Mouse (Mus musculus) limb, embryonic 12.5 days (tissue): ENCODE results near the gene Slc22a18. TPM values are rescaled to one million over a fixed set of nuclear protein-coding genes. Genes with fewer than 3 reads are reported as not detected.

Source experiments
- ATAC-seq: fragments of 200-750 bp; cut with Nextera tagmentation; 2 replicates; pipeline ENCODE4 v1.8.0; 2017; ENCODE audit warnings: low read depth, moderate TSS enrichment; ENCODE audit not compliant: insufficient number of reproducible peaks, insufficient read depth, low FRiP score, low TSS enrichment
- H3K27ac ChIP-seq: fragments of 300-500 bp; sonication (generic); 2 replicates; pipeline ENCODE4 v1.5.1; 2016; ENCODE audit warnings: mild to moderate bottlenecking, moderate library complexity
- H3K27me3 ChIP-seq: fragments of 300-500 bp; sonication (generic); 2 replicates; pipeline ENCODE4 v1.6.1; 2016; ENCODE audit warnings: mild to moderate bottlenecking, moderate library complexity
- H3K36me3 ChIP-seq: fragments of 300-500 bp; sonication (generic); 2 replicates; pipeline ENCODE4 v1.6.1; 2016; ENCODE audit warnings: mild to moderate bottlenecking, moderate library complexity
- H3K4me1 ChIP-seq: fragments of 300-500 bp; sonication (generic); replicated peaks from 2 replicates; pipeline ENCODE4 v1.6.1; 2016
- H3K4me2 ChIP-seq: fragments of 300-500 bp; sonication (generic); 2 replicates; pipeline ENCODE4 v1.6.1; 2016; ENCODE audit warnings: mild to moderate bottlenecking, moderate library complexity
- H3K4me3 ChIP-seq: fragments of 300-500 bp; sonication (generic); replicated peaks from 2 replicates; pipeline ENCODE4 v1.5.1; 2016; ENCODE audit warnings: mild to moderate bottlenecking
- H3K9ac ChIP-seq: fragments of 300-500 bp; sonication (generic); replicated peaks from 2 replicates; pipeline ENCODE4 v1.6.1; 2016; ENCODE audit warnings: mild to moderate bottlenecking, moderate library complexity
- H3K9me3 ChIP-seq: fragments of 300-500 bp; sonication (generic); 2 replicates; pipeline ENCODE4 v1.6.1; 2016; ENCODE audit warnings: mild to moderate bottlenecking, moderate library complexity
- WGBS: fragments of 180-500 bp; shearing (Covaris S2); methylation state at CpG from one replicate; pipeline ENCODE4 v1.1.7; 2016; 5-methylcytosine and 5-hydroxymethylcytosine counted together
- polyA plus RNA-seq: library from polyadenylated mRNA; unstranded; fragments of >200 nt; fragmentation: Nextera tagmentation; extraction: Ambion mirVana; gene quantifications from 2 replicates; pipeline ENCODE4 v1.2.1, GENCODE M21; 2016

The Slc22a18 gene
- polyA plus RNA-seq, 1 experiment from 2014 or later: 1.3 TPM

- H3K9ac ChIP-seq: peak overlapping the region; percentile 69
- peak overlapping the region; percentile 40 for H3K4me3 ChIP-seq
- H3K27ac ChIP-seq: 0 out of 2 replicates have a peak overlapping the region, but pooled peaks have one; percentile 41
- H3K9me3 ChIP-seq: no peaks in the 10 kb centered on the region
- peaks cover 24% of the 10 kb centered on the region for H3K4me1 ChIP-seq
- peak overlapping the region; percentile 73 for H3K4me2 ChIP-seq
- no peaks in the 10 kb centered on the region for H3K36me3 ChIP-seq
- H3K27me3 ChIP-seq: peaks cover 65% of the 10 kb centered on the region
- 4% methylated on average over 40 of the region's 53 CpGs for WGBS
- peak; percentile 27; the same call in 1 of the 2 replicates for ATAC-seq
Observed at GRCm38 (mm10) chr7:143445651-143446460, 27.7 kb upstream of the Slc22a18 start.

- Histone ChIP-seq H3K9me3 (no peaks in the 10 kb centered on the region), H3K9ac (no peak overlapping the region), H3K27ac (no peak overlapping the region), H3K36me3 (no peaks in the 10 kb centered on the region), H3K4me1 (peaks cover 24% of the 10 kb centered on the region), H3K27me3 (peaks cover 62% of the 10 kb centered on the region), H3K4me3 (no peak overlapping the region), H3K4me2 (no peak overlapping the region)
- ATAC-seq: no peak
- WGBS: 72% methylated on average over 2 of the region's 2 CpGs
Observed at GRCm38 (mm10) chr7:143447130-143447529, 26.4 kb upstream of the Slc22a18 start.

GRCm38 (mm10) chr7:143458963-143459331, 14.6 kb upstream of the Slc22a18 start:
- WGBS: 23% methylated on average over 38 of the region's 38 CpGs
- Histone ChIP-seq H3K9me3 (peaks cover 31% of the 10 kb centered on the region), H3K4me1 (peaks cover 14% of the 10 kb centered on the region), H3K9ac (peak overlapping the region; percentile 90), H3K27ac (peak overlapping the region; percentile 92), H3K27me3 (peaks cover 8% of the 10 kb centered on the region), H3K36me3 (peaks cover 17% of the 10 kb centered on the region; the same call in 1 of the 2 replicates), H3K4me3 (peak overlapping the region; percentile 72), H3K4me2 (peak overlapping the region; percentile 62)
- no peak for ATAC-seq

- H3K36me3 ChIP-seq: peaks cover 17% of the 10 kb centered on the region; the same call in 1 of the 2 replicates
- H3K4me2 ChIP-seq: peak overlapping the region; percentile 62
- H3K9ac ChIP-seq: peak overlapping the region; percentile 90
- H3K4me3 ChIP-seq: peak overlapping the region; percentile 72
- H3K27me3 ChIP-seq: peaks cover 11% of the 10 kb centered on the region
- peaks cover 31% of the 10 kb centered on the region for H3K9me3 ChIP-seq
- peaks cover 21% of the 10 kb centered on the region for H3K4me1 ChIP-seq
- H3K27ac ChIP-seq: peak overlapping the region; percentile 92
- 35% methylated on average over 98 of the region's 100 CpGs for WGBS
- ATAC-seq: no peak
Observed at GRCm38 (mm10) chr7:143459332-143460211, 14.0 kb upstream of the Slc22a18 start.

- peak overlapping the region; percentile 72 for H3K4me3 ChIP-seq
- H3K4me1 ChIP-seq: peaks cover 28% of the 10 kb centered on the region
- ATAC-seq: no peak
- H3K27ac ChIP-seq: peak overlapping the region; percentile 92
- peak overlapping the region; percentile 90 for H3K9ac ChIP-seq
- 38% methylated on average over 58 of the region's 60 CpGs for WGBS
- peaks cover 17% of the 10 kb centered on the region for H3K27me3 ChIP-seq
- peak overlapping the region; percentile 62 for H3K4me2 ChIP-seq
- H3K9me3 ChIP-seq: peaks cover 31% of the 10 kb centered on the region
- peaks cover 17% of the 10 kb centered on the region; the same call in 1 of the 2 replicates for H3K36me3 ChIP-seq
Observed at GRCm38 (mm10) chr7:143460217-143460834, 13.2 kb upstream of the Slc22a18 start.

GRCm38 (mm10) chr7:143460874-143461273, 12.7 kb upstream of the Slc22a18 start, which contains the start of gene Cdkn1c:
Cdkn1c (minus strand) TSS chr7:143461050.
- H3K27me3 ChIP-seq: peaks cover 17% of the 10 kb centered on the region
- H3K36me3 ChIP-seq: peaks cover 17% of the 10 kb centered on the region; the same call in 1 of the 2 replicates
- peaks cover 34% of the 10 kb centered on the region for H3K4me1 ChIP-seq
- peak; percentile 75 for ATAC-seq
- 27% methylated on average over 42 of the region's 48 CpGs for WGBS
- H3K27ac ChIP-seq: peak within 1 kb of the TSS; percentile 92
- peak within 1 kb of the TSS; percentile 90 for H3K9ac ChIP-seq
- peak within 1 kb of the TSS; percentile 62 for H3K4me2 ChIP-seq
- peak within 1 kb of the TSS; percentile 72 for H3K4me3 ChIP-seq
- H3K9me3 ChIP-seq: peaks cover 31% of the 10 kb centered on the region

- Histone ChIP-seq H3K27me3 (peaks cover 17% of the 10 kb centered on the region), H3K4me1 (peaks cover 39% of the 10 kb centered on the region), H3K36me3 (peaks cover 17% of the 10 kb centered on the region; the same call in 1 of the 2 replicates), H3K27ac (peak overlapping the region; percentile 90), H3K4me2 (peak overlapping the region; percentile 51), H3K9ac (peak overlapping the region; percentile 40; the same call in 1 of the 2 replicates), H3K9me3 (peaks cover 31% of the 10 kb centered on the region), H3K4me3 (peak overlapping the region; percentile 72)
- WGBS: 45% methylated on average over 22 of the region's 32 CpGs
- peak; percentile 45 for ATAC-seq
Observed at GRCm38 (mm10) chr7:143461294-143461870, 12.2 kb upstream of the Slc22a18 start.

- H3K9me3 ChIP-seq: peaks cover 31% of the 10 kb centered on the region
- H3K4me2 ChIP-seq: peak overlapping the region; percentile 51
- 42% methylated on average over 11 of the region's 11 CpGs for WGBS
- no peak overlapping the region for H3K9ac ChIP-seq
- peak overlapping the region; percentile 90 for H3K27ac ChIP-seq
- peaks cover 17% of the 10 kb centered on the region; the same call in 1 of the 2 replicates for H3K36me3 ChIP-seq
- peaks cover 17% of the 10 kb centered on the region for H3K27me3 ChIP-seq
- peaks cover 43% of the 10 kb centered on the region for H3K4me1 ChIP-seq
- H3K4me3 ChIP-seq: peak overlapping the region; percentile 72; the same call in 1 of the 2 replicates
- ATAC-seq: no peak
Observed at GRCm38 (mm10) chr7:143461920-143462319, 11.6 kb upstream of the Slc22a18 start.

- peaks cover 49% of the 10 kb centered on the region for H3K4me1 ChIP-seq
- H3K27ac ChIP-seq: peak overlapping the region; percentile 90
- H3K27me3 ChIP-seq: peaks cover 17% of the 10 kb centered on the region
Observed at GRCm38 (mm10) chr7:143462516-143462915, 11.0 kb upstream of the Slc22a18 start.

GRCm38 (mm10) chr7:143463865-143464415, 9.6 kb upstream of the Slc22a18 start:
- Histone ChIP-seq H3K4me1 (peaks cover 56% of the 10 kb centered on the region), H3K9me3 (peaks cover 29% of the 10 kb centered on the region), H3K4me3 (no peak overlapping the region), H3K4me2 (peak overlapping the region; percentile 53), H3K27me3 (peaks cover 14% of the 10 kb centered on the region), H3K27ac (peak overlapping the region; percentile 91), H3K36me3 (peaks cover 9% of the 10 kb centered on the region; the same call in 1 of the 2 replicates), H3K9ac (no peak overlapping the region)
- 32% methylated on average over 11 of the region's 11 CpGs for WGBS
- no peak for ATAC-seq

More at GRCm38 (mm10) chr7:143462516-143462915, 11.0 kb upstream of the Slc22a18 start:
- Histone ChIP-seq H3K4me2 (no peak overlapping the region), H3K4me3 (no peak overlapping the region), H3K9ac (no peak overlapping the region), H3K36me3 (peaks cover 17% of the 10 kb centered on the region; the same call in 1 of the 2 replicates), H3K9me3 (peaks cover 31% of the 10 kb centered on the region)
- no peak for ATAC-seq
- WGBS: 77% methylated on average over 5 of the region's 5 CpGs
